Mouse (Mus musculus): ENCODE results near the gene Pax5.
A peak's percentile ranks its signal among the peaks of the same experiment; 100 is the strongest.

Pax5 gene

DNA sequence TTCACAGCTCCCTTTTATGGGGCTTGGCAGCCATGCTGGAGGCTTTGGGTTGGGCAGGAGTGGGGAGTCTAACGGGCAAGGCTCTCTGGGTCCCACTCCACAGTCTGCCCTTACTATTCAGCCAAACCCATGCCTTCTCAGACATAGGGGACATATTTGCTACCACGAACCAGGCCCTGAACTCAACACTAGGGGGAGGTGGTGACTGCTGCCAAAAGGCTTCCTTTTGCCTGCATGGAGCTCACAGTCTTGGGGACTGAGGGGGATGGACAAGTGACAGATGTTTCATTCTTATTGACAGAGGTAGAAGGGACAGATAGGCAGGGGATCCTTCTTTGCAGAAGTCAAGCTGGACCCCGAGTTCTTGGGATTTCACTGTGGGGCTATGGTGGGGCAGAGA, 42.1 kb downstream of the Pax5 start:
- DNase-seq (ENCODE audit: low read depth, low spot score), result peak; percentile 36

DNA sequence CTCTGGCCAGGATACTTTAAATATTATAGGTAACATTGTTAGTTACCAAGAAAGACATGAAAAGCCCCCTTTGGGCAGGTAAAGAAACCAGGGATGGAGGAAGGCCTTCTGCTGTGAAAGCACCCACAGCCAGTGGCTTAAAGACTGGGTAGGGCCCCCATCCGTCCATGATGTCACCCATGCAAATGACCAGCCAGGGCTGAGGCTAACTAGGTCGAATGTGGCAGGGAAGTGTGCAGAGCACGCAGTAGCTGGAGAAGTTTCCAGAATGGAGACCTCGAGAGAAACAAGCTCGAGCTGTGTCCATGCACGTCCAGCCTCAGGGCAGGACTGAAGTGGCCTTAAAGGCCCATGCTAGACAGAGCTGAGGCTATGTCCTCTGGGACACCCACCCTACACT, 42.9 kb downstream of the Pax5 start:
- DNase-seq (ENCODE audit: low read depth, low spot score), result no peak

DNA sequence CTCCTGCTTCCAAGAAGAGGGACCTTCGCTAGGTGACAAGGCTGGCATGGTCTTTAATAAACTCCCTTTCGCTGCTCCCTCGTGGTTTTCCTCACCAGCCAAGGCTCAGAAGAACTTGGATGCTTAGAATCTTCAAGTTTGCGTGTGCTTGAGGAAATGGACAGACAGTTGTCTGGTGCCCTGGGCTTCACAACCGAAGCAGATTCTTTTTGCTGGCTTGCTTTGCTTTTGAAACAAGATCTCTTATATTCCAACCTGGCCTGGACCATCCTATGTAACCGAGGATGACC, 45.6 kb downstream of the Pax5 start:
- DNase-seq (ENCODE audit: low read depth, low spot score), result no peak

DNA sequence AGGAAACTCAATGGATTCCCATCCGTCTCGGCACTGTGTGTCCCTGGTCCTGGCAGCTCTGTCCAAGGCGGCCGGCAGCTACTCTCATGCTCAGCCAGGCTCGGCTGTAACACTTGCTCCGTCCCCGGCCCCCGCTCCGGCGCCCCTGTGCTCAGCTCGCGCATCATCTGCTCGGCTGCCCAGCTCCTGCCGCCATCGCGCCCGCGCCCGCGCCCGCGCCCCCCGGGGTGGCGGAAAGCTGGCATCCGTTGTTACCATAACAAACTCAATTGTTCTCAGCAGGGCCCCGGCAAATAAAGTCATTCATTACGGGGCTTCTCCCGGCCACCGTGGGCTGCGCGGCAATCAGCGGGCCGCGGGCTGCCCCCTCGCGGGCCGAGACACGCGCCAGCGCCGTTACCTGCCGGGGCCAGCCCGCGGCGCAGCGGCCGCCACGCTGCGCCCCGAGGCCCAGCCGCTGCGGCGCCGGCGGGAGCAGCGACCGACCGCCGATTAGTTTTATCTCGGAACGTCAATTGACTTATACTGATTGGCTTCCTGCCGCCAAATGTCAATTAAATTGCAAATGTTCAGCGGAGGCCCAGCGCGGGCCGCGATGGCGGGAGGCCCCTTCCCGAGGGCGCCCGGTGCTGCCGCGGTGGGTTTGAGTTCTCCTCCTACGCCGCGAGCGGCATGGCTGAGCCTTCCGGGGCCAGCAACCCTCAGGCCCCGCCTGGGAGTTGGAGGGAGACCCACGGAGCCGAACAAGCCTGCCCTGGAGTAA, 46.1 kb downstream of the Pax5 start:
- peak; percentile 54 for DNase-seq (ENCODE audit: low read depth, low spot score)

DNA sequence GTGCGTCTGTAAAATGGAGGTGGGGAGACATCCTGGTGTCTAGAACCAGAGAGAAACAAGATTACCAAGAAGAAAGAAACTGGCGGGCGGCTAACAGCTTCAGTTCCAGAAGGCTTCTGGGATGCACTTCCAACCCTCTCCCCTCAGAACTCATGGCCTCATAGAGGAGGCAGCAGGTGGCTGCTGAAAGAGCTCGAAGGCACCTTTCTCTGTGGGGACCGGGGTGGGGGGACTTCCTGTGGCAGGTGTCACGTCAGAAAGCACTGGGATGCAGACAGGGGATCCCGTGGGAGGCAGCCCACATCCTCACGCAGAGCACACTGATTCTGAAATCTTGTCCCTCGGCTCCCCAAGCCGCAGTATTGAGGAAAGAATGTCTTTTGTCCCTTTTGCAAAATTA, 46.8 kb downstream of the Pax5 start:
- peak; percentile 12 for DNase-seq (ENCODE audit: low read depth, low spot score)

DNA sequence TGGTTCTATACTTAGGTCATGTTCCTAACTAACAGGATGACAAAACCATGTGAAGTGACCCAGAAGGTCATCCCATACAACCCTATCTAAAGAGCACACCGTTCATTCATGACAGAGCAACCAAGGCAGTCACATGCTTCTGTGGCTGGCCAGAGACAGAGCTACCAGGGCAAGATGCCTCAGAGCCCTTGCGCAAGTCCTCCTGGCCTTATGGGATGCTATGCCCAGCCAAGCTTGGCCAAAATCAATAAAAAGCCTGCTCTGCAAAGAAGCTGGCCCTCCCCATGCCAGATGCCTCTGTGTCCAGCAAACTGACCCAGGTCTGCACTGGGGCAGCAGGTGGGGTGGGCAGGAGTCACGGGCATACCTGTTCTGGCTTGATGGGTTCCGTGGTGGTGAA, 65.1 kb downstream of the Pax5 start:
- DNase-seq (ENCODE audit: low read depth, low spot score), result no peak

DNA sequence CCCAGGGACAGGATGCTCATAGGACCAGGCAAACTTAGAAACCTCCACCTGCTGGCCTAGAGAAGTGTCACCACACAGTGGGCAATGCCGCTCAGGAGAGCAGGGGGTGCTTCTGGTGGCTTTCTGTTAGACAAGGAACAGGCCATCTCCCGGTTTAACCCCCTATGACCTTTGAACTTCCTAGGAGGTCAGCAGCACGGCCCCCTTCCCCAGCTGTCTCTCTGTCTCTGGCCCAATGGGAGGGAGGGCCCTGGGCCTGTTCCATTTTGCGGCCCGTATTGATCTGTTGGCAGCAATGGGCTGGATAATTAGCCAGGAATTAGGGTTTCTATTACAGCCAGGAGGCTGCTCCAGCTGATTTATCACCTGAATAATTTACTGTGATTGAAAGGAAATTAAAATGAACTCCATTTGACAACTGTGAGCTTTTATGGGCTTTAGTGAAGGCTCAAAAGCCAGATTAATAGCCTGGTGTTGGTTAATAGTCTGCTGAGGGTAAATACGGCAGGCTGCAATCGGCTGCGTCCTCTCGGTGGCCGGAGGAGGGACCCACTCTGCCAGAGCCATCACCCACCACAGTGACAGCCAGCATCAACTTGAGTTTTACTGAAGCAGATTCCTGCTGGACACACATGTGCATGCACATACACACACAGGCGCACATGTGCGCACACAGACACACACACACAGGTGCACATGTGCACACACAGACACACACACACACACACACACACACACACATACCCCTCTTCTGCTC, 68.3 kb downstream of the Pax5 start:
- DNase-seq (ENCODE audit: low read depth, low spot score), result no peak

DNA sequence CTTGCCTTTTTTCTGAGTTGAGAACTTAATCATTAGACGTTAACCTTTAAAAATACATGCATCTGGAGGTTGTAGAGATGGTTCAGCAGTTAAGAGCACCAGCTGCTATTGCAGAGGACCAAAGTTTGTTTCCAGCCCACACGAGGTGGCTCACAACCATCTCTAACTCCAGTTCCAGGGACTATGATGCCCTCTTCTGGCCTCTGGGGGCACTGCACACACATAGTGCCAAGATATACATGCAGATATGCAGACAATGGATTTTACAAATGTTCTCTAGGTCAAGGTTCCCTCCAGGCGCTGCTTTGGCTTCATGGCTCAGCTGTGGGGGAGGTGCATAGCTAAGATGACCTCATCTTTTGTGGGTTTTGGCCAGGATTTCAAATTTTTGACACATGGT, 74.7 kb downstream of the Pax5 start:
- DNase-seq (ENCODE audit: low read depth, low spot score), result peak; percentile 63

DNA sequence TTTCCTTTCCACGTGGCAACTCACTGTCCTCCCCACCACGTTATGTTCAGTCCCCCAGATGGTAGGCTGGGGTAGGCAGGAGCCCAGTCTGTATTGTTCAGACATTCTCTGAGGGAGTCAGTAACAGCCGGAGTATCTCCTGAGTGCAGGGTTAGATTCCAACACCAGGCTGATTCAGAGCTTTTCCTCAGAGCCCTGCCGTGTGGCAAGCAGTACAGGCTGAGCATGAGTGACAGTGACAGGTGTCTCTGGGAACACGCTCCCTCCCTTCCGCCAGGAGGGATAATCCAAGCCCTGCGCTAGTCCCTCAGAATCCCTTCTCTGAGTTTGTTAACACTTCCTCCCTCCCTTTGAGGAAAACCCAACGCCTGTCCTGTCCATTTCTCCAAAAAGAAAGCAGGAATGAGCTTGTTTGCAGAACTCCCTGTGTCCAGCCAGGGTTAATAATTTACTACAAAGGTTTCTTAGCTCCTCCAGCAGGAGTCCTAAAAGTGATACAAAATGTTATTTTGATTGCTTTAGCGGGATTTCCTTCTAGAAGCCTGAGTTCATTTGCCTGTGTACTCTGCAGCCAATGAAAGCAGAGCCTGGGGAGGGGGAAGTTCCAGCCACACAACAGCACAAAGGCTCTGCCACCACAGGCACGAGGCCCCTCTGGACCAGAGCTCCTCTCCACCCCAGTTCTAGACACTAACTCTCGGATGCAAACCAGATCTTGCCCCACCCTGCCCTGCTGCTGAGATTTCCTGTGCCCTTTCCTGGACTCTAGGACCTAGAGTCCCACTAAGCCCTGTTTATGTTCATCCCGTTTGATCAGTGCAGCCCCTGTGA, 76.4 kb downstream of the Pax5 start:
- DNase-seq (ENCODE audit: low read depth, low spot score), result no peak

DNA sequence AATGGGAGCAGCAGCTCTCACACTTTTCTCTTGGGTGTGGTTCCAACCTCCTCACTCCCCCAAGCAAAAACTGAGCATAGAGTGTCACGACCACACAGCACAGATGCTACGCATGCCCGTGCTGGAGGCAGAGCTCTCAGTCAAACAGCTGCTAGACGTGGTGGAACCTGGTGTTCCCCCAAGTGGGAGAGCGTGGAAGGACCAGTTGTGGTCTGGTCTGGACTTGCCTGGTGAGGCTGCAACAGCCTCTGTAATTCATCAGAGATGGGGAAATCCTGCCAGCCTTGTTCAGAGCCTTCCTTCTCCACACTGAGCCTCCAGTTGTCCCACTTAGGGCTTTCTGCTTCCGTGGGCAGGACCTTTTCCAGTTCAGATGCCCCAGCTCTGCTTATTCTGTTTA, 80.2 kb downstream of the Pax5 start:
- DNase-seq (ENCODE audit: low read depth, low spot score), result no peak

DNA sequence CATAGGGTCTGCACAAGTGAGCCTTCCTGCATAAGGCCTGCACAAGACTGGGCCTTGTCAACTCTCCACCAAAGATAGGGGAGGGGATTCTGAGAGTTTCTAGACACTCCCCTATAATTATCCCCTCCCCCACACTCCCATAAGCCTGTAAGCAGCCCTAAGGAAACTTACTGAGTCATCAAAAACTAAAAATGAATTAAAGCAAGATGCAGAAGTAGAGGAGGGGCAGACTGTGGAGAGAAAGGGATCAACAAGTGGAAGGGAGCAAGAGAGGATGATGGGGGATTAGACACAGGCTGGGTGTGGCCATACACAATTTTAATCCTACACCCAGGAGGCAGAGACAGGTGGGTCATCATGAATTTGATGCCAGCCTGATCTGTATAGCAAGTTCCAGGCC, 82.4 kb downstream of the Pax5 start:
- no peak for DNase-seq (ENCODE audit: low read depth, low spot score)

DNA sequence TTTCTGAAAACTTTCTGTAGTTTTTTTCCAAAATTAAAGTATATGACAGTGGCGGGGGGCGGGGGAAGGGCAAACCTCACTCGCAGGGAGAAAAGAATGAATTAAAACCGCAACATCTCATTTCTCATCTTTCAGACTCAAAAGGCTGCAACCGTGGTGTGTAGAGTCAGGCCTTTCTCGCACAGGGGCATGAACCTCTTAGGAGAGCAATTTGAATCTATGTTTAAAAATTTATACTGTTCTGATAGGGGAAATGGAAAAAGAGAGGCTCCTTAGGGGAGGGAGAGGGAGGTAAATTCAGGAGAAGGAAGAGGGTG, 85.2 kb downstream of the Pax5 start:
- no peak for DNase-seq (ENCODE audit: low read depth, low spot score)

DNA sequence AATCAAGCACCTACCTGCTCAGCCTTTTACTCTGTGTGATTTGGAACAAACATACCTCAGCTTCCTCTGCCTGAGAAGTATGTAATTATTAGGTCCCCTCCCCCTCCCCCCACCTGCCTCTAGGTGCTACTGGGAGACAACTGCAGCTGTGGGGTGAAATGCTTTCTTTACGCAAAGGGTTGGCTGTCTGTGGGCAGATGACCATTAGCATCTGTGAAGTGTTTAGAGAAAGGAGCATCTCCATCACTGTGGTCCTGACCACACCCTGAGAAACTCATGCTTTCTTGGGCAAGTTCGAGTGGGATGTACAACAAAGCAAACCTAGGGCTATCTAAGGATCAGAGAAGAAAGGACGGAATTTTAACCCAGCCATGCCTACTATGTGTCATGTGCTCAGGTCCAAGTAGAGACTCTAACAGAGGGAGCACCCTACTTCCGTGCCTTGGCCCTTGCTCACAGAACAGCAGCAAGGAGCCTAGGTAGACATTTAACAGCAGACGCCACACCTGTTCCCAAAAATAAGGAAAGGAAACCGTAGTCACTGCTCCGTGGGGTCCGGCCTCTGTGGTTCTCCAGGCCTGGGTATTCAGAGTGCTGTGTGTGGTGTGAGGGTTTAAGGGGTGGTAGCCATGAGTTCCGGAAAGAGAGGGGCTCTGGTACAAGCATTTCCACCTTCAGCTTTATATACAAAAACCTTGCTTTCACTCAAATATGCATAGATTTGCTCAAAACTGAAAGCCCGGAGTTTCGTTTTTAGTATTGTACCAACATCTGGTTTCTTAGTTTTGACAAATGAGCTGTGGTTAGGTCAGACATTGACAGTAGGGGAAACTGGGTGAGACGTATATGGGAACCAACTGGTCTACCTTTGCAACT, 85.8 kb downstream of the Pax5 start:
- no peak for DNase-seq (ENCODE audit: low read depth, low spot score)

DNA sequence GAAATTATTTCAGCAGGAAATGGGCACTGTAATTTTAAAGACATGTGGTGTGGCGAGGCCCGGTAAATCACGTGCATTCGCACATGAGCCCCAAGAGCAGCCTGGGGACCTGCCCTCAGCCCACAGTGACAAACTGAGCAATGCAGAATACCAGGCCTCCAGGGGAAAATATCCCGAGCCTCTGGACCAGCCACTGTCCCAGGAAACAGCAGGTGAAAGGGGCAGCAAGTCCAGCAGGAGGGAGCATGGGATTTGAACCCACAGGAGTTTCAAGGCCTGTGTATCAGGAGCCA, 86.9 kb downstream of the Pax5 start:
- DNase-seq (ENCODE audit: low read depth, low spot score), result no peak

DNA sequence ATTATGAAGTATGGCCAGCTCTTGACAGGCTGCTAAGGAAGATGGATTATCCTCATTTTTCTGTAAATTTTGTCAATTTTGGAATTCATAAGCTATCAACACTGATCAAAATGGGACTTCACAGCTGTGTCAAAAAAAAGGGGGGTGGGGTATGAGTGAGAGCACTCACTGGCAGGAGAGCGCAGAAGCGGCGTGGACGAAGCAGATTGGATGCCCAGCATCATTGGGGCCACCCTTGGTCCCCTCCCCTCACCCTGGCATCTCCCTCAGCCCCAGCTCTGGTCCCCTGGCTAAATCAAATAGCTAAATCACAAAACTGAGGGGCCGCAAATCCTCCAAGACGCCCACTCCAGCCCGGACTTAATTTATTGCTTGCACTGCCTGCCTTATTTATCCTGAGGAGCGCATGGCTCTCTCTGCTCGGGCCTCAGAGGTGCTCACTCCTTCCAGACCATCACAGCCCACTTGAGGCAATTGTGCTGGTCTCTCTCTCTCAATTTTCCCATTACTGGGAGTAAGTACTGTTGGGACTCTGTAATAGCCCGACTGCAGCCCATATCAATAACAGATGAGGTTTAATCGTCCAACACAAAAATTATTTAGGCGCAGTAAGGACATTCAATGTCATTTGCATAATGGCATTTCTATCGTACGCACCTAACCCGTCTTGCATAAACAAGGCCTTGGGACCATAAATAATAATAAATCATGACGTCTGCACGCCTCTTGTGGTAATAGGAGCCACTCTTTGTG, 87.4 kb downstream of the Pax5 start:
- DNase-seq (ENCODE audit: low read depth, low spot score), result no peak

DNA sequence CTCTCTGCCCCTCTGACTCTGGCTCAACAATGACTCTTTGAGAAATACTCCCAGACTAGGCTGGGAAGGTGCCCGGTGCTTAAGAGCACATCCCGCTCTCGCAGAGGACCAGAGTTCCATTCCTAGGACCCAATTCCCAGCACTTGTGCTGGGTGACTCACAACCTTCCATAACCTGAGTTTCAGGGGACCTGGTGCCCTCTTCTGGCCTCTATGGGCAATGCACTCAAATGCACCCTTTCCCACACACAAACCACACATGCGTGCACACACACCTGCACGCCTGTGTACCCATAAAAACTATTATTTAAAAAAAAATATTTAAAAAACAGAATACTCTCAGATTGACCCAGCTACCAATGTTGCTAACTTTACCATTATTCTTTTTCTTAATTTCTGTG, 90.0 kb downstream of the Pax5 start:
- DNase-seq (ENCODE audit: low read depth, low spot score), result peak; percentile 46

DNA sequence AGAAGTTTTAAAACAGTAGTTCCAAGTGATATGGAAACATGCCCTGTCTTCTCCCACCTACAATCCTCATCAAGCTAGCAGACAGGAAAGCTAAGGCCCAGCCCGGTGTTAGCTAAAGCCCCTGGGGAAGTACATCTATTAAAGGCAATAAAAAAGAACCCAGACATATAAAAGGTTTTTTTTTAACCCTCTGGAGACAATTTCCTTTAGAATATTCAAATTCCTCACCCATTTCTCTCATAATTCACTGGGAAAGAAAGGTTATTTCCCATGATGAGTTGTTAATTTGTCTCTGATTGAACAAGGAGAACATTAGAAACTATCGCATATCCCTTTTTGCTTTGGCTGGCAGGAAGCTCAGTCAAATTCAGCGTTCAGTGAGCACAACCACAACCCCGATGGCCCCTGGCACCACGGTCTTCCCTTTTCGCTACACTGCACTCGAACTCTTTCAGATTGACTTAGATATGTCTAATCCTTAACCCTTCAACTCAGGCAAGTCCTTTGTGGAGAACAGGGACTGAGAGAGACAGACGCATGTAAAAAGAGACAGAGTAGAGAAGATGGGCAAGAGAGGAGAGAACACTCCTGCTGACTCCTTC, 96.1 kb downstream of the Pax5 start:
- DNase-seq (ENCODE audit: low read depth, low spot score), result no peak

DNA sequence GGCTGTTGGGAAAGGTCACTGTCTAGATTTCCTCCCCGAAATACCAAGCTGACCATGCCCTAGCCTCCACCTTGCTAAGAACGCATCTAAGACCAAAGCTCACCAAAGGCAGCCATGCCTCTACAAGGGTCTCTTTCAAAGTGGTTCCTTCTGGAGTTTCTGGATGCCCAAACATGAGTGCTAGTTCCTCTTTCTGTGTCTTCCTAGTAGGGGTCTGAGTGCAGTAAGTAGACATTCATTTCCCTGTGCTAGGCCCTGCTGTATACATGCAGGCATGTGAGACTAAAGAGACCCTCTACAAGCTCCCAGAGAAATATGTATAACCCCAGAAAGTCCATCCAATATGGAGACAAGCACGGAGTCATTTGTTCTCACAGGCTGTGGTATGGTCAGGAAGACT, 97.9 kb downstream of the Pax5 start:
- DNase-seq (ENCODE audit: low read depth, low spot score), result no peak

DNA sequence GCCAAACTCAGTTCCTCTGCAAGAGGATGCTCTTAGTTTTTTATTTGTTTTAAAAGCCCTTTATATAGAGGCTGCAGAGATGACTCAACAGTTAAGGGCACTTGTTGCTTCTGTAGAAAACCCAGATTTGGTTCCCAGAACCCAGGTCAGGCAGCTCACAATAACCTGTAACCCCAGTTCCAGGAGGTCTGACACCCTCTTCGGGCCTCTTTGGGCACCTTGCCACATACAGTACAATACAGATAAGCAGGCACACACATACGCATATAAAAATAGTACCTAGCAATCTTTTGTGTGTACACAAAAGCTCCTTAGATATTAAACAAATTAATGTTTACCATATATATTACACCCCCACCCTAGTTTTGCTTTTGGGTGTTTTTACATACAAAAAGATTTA, 104.8 kb downstream of the Pax5 start:
- no peak for DNase-seq (ENCODE audit: low read depth, low spot score)

DNA sequence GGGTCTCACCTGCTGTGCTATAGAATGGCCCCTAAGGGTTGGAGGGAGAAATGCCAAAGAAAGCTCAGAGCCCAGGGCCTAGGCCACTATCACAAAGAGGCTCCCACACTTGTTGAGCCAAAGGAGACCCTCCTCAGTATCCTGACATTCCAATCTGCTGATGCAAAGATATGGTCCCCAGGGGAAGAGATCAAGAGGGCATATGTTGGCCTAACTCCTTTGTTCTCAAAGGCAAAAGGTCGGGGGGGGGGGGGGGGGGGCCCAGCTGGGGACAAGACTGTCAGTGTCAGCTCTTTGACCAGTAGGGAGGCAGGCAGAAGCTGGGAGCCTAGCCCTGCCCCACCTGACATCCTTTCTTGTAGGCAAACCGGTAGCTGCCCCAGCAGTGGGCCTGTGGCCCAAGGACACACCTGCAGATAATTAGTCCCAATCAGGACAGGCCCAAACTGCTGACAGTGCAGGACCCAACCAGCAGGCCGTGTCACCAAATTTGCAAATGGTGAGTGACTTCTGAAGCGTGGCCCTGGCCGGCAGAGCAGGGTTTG, 108.0 kb downstream of the Pax5 start:
- peak; percentile 55 for DNase-seq (ENCODE audit: low read depth, low spot score)

DNA sequence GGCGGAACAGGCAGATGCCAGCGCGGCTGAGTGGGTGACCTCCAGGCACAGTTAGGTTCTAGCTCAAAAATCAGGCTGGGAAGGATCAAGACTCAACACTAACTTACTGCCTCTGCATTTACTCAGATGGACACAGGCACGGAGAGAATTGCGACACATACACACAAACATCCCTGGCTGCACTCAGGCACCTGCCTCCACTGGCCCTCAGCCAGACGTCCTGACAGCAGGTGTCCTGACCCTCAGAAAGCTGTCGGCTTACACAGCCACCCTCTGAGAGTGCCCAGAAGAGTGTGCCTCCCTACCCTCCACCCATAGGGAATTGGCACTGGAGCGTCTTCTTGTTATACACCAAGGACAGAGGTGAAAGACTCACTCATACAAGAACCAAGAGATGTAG, 108.9 kb downstream of the Pax5 start:
- no peak for DNase-seq (ENCODE audit: low read depth, low spot score)

Data from R1 (cell line).